Mouse (Mus musculus): ENCODE measurements at regions not wholly inside any gene's neighbourhood (a gene's known extent, or its start where the extent isn't known, plus 50 kb on each side); places are given as distances from the start of the nearest gene placed in this dataset.

- TF ChIP-seq CTCF (conservative IDR thresholded peaks at IDR 0.05; ENCODE audit: low read length) (no peak), POU5F1 (IDR thresholded peaks at IDR 0.05; ENCODE audit: borderline replicate concordance, low read length) (no peak)
Measured at GRCm38 (mm10) chr19:19306476-19307131, 195.6 kb upstream of the Rorb start.
